In genomic region chr12:54232456-54232855, GRCm38 (mm10) we compare ENCODE assay signal across 25 mouse cellular contexts. TPM values are rescaled to one million over a fixed set of nuclear protein-coding genes. Genes with fewer than 3 reads are reported as not detected.
DNase-seq lines count a peak whose midpoint lies in the region; ATAC-seq lines count a peak whose summit lies in the region.
"Had no signal": no experiment of that assay in that cellular context is flagged by ENCODE, and none has a peak within 500 bp of the region (broad histone marks: within the 10 kb centered on the region; RNA-seq: fewer than 3 reads in every experiment).

No protein-coding gene starts in this region.

- H3K9me3 ChIP-seq in forebrain, embryonic 14.5 days (replicated peaks; ENCODE audit: control insufficient read depth, low read length), result no peaks in the 10 kb centered on the region; the same call in 1 of the 2 replicates
- H3K9me3 ChIP-seq in forebrain, embryonic 15.5 days, result no peaks in the 10 kb centered on the region
- H3K9me3 ChIP-seq in embryonic facial prominence, embryonic 10.5 days, result peaks cover 10% of the 10 kb centered on the region; the same call in 1 of the 2 replicates
- H3K9me3 ChIP-seq: forebrain, embryonic 13.5 days; heart, embryonic 12.5 days; intestine, embryonic 15.5 days; liver, embryonic 15.5 days had no signal

- no peaks in the 10 kb centered on the region for H3K36me3 ChIP-seq in forebrain, embryonic 14.5 days (ENCODE audit: control insufficient read depth, insufficient read depth, low read length)
- no peaks in the 10 kb centered on the region for H3K36me3 ChIP-seq in forebrain, embryonic 15.5 days
- H3K36me3 ChIP-seq in embryonic facial prominence, embryonic 10.5 days (replicated peaks), result no peaks in the 10 kb centered on the region
- H3K36me3 ChIP-seq: heart, embryonic 12.5 days; intestine, embryonic 15.5 days; liver, embryonic 15.5 days had no signal

- 24% methylated on average over 5 of the region's 5 CpGs for WGBS in forebrain, embryonic 14.5 days
- 23% methylated on average over 5 of the region's 5 CpGs for WGBS in forebrain, embryonic 15.5 days
- WGBS in embryonic facial prominence, embryonic 10.5 days, result 34% methylated on average over 5 of the region's 5 CpGs

- DNase-seq in forebrain, embryonic 14.5 days (ENCODE audit: low spot score), result peak; percentile 16
- peak; percentile 12 for DNase-seq in retina, embryonic 14.5 days (ENCODE audit: low spot score)
- DNase-seq in retina, postnatal 1 day, result no peak
- DNase-seq in embryonic facial prominence, embryonic 10.5 days (ENCODE audit: low spot score), result no peak
- DNase-seq in layer of hippocampus, postnatal 14 days (ENCODE audit: low spot score in 2 of 2), result no peak
- no peak for DNase-seq in left cerebral cortex, adult 11 months (ENCODE audit: low spot score)
- DNase-seq: cerebellum, adult 11-12 months; cerebellum, adult 9-11 months; gastrocnemius, postnatal 36 days; heart, adult 2 months; kidney, adult 2 months; kidney, postnatal 36 days; liver; lung, embryonic 14.5 days; lung, postnatal 14 days; thymus, postnatal 4 days had no signal

- no peaks in the 10 kb centered on the region for H3K27me3 ChIP-seq in forebrain, embryonic 14.5 days (replicated peaks; ENCODE audit: control insufficient read depth, insufficient read depth, low read length)
- no peaks in the 10 kb centered on the region for H3K27me3 ChIP-seq in forebrain, embryonic 15.5 days
- H3K27me3 ChIP-seq in embryonic facial prominence, embryonic 10.5 days (replicated peaks; ENCODE audit: low read depth, poor library complexity, severe bottlenecking), result no peaks in the 10 kb centered on the region
- H3K27me3 ChIP-seq: forebrain, embryonic 13.5 days; heart, embryonic 12.5 days; intestine, embryonic 15.5 days; liver, embryonic 15.5 days had no signal

- no peak overlapping the region for H3K27ac ChIP-seq in forebrain, embryonic 14.5 days (ENCODE audit: low read depth, low read length)
- no peak overlapping the region for H3K27ac ChIP-seq in forebrain, embryonic 15.5 days (replicated peaks)
- H3K27ac ChIP-seq in embryonic facial prominence, embryonic 10.5 days (replicated peaks), result peak overlapping the region; percentile 66; the same call in 1 of the 2 replicates
- H3K27ac ChIP-seq: forebrain, embryonic 13.5 days; heart, adult 2 months; intestine, embryonic 15.5 days; layer of hippocampus, adult 2 months; liver, embryonic 15.5 days had no signal

- no peak overlapping the region for H3K4me3 ChIP-seq in forebrain, embryonic 14.5 days (ENCODE audit: low read depth, low read length)
- no peak overlapping the region for H3K4me3 ChIP-seq in forebrain, embryonic 15.5 days
- H3K4me3 ChIP-seq in embryonic facial prominence, embryonic 10.5 days, result no peak overlapping the region
- H3K4me3 ChIP-seq: erythroblast, embryonic 14.5 days; forebrain, embryonic 13.5 days; heart, adult 2 months; heart, embryonic 12.5 days; intestine, embryonic 15.5 days; layer of hippocampus, adult 2 months; liver, embryonic 15.5 days had no signal

- H3K9ac ChIP-seq in forebrain, embryonic 14.5 days (ENCODE audit: low read length), result no peak overlapping the region
- no peak overlapping the region for H3K9ac ChIP-seq in forebrain, embryonic 15.5 days (replicated peaks)
- H3K9ac ChIP-seq: forebrain, embryonic 13.5 days; heart, embryonic 12.5 days; intestine, embryonic 15.5 days; liver, embryonic 15.5 days; lung, embryonic 14.5 days had no signal

- no peaks in the 10 kb centered on the region for H3K4me1 ChIP-seq in forebrain, embryonic 14.5 days (ENCODE audit: control insufficient read depth, insufficient read depth, low read length)
- H3K4me1 ChIP-seq in forebrain, embryonic 15.5 days, result no peaks in the 10 kb centered on the region
- H3K4me1 ChIP-seq in embryonic facial prominence, embryonic 10.5 days, result peaks cover 15% of the 10 kb centered on the region
- H3K4me1 ChIP-seq: intestine, embryonic 15.5 days; liver, embryonic 15.5 days had no signal

- ATAC-seq in forebrain, embryonic 14.5 days, result no peak
- ATAC-seq in forebrain, embryonic 15.5 days (replicated peaks), result no peak
- ATAC-seq: forebrain, embryonic 13.5 days; hindbrain, embryonic 16.5 days; intestine, embryonic 15.5 days had no signal

- no peak overlapping the region for H3K4me2 ChIP-seq in forebrain, embryonic 14.5 days (ENCODE audit: low read length)
- H3K4me2 ChIP-seq in forebrain, embryonic 15.5 days (replicated peaks), result no peak overlapping the region
- H3K4me2 ChIP-seq: forebrain, embryonic 13.5 days; heart, embryonic 12.5 days; intestine, embryonic 15.5 days; liver, embryonic 15.5 days; lung, embryonic 14.5 days; midbrain, embryonic 11.5 days had no signal

RNA-seq across cellular contexts. Expression of gene Egln3, which starts 28.8 kb away (rescaled TPM):
- polyA plus RNA-seq in forebrain, embryonic 14.5 days (2014; fragmentation: Nextera tagmentation; extraction: Ambion mirVana), result 5.9 and 6.3 TPM in 2 replicates
- 7.1 and 7.7 TPM in 2 replicates for polyA plus RNA-seq in forebrain, embryonic 15.5 days (2015; fragmentation: Nextera tagmentation; extraction: Ambion mirVana)
- 4.7 and 5.5 TPM in 2 replicates for polyA plus RNA-seq in embryonic facial prominence, embryonic 10.5 days (2016; fragmentation: Nextera tagmentation; extraction: Ambion mirVana)
- 1 to 10 TPM; 4.3 to 5.9 TPM for total RNA-seq in layer of hippocampus, postnatal 14 days (2021)
- polyA plus RNA-seq: erythroblast, embryonic 14.5 days had no signal

Comparison
In these comparisons a context has a peak if more than half of its experiments do, and no peak if none do; other contexts are left out.
1. DNase-seq: peak in forebrain, embryonic 14.5 days (single experiment) and retina, embryonic 14.5 days (single experiment); none in retina, postnatal 1 day (single experiment), embryonic facial prominence, embryonic 10.5 days (single experiment), layer of hippocampus, postnatal 14 days (0 of 2) and left cerebral cortex, adult 11 months (single experiment).